Mouse (Mus musculus) adrenal gland, adult 2 months (tissue): ENCODE measurements around the gene Fnip2. TPM values are rescaled to one million over a fixed set of nuclear protein-coding genes. Genes with fewer than 3 reads are reported as not detected.

Source experiments
- DNase-seq: peaks from one replicate; pipeline ENCODE4 v3.0.0; 2021
- polyA plus RNA-seq: library from polyadenylated mRNA; depleted of rRNA; stranded (reverse); fragments of >200 nt; gene quantifications from 2 replicates; pipeline ENCODE4 v1.2.3, GENCODE M21; 2012
- total RNA-seq, 2 experiments: library from RNA; stranded (reverse); gene quantifications; 2 replicates each; pipeline ENCODE4 v1.2.3; 2021

Fnip2 gene
- total and polyA plus RNA-seq, 3 experiments: 1.9 to 8.5 (median 7.4) TPM

GRCm38 (mm10) chr3:79564875-79565606 is 2.6 kb downstream of the Fnip2 start:
- DNase-seq: no peak

GRCm38 (mm10) chr3:79563511-79563910 is 4.1 kb downstream of the Fnip2 start:
- no peak for DNase-seq

DNA sequence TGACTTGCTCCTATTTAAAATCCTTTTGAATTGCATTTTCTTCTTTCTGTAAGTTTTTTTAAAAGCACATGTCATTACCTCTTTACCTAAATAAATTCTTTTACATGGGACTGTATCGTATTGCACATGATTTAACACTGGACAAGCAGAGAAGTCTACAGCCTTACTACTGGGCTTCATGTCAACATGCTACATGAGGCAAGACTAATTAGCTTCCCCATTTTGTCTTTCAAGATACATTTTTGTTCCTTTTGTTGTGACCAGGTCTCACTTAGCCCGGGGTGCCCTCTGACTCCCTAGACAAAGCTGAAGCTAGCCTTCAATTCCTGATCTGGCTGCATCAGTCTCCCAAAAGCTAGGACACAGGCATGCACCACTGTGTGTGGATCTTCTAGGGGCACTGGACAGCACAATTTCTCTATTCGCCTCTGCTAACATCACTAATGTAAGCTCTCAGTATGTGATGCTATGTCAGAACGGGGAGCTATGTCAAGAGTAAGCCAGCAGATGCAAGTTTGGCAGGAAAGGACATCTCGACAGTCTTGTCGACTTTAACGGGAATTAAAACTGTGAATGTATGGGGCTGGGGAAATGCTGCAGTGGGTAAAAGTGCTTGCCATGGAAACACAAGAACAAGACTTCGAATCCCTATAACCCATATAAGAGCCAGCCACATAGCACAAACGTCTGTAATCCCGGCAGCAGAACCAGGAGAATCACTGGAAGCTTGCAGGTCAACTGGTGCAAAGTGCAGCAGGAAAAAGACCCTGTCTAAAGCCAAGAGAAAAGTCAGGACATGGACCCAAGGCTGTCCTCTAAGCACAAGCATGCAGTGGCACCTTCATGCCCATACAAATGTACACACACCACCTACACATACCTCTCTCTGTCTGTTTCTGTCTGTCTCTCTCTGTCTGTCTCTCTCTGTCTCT is 5.5 kb downstream of the Fnip2 start:
- no peak for DNase-seq

- DNase-seq: no peak
Measured at GRCm38 (mm10) chr3:79560555-79560954, 7.0 kb downstream of the Fnip2 start.

DNA sequence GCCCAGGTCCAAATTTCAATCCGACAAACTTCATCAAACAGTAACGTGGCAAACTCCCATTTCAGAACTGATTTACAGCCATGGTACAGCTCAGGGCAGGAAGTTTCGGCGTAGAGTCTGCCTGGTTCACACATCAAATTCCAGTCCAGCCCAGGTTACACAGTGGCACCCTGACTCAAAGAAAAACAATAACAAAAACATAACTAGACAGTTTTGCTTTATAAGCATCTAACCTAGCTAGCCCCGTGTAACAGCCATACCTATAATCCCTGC is 7.9 kb downstream of the Fnip2 start:
- DNase-seq: no peak

- peak; percentile 21 for DNase-seq
Measured at GRCm38 (mm10) chr3:79559021-79559772, 8.4 kb downstream of the Fnip2 start.

- no peak for DNase-seq
Measured at GRCm38 (mm10) chr3:79555061-79555460, 12.5 kb downstream of the Fnip2 start.

DNA sequence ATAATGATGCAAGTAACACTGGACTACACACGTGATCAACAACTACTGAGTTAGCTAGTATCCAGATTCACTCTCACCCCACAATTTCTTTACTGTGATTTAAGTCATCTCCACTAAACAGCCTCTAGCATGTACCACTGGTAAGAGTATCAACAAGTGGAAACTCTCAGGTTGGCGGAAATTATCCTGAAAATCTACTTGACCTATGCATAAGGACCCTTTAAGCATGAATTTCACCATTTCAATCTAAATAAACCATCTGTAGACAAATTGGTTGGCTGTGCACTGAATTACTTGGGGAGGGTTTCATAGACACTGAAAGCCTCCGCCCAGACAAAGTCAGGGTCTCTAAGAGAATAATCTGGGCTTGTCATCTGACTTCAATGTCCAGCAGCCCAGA is 13.8 kb downstream of the Fnip2 start:
- DNase-seq: no peak

DNA sequence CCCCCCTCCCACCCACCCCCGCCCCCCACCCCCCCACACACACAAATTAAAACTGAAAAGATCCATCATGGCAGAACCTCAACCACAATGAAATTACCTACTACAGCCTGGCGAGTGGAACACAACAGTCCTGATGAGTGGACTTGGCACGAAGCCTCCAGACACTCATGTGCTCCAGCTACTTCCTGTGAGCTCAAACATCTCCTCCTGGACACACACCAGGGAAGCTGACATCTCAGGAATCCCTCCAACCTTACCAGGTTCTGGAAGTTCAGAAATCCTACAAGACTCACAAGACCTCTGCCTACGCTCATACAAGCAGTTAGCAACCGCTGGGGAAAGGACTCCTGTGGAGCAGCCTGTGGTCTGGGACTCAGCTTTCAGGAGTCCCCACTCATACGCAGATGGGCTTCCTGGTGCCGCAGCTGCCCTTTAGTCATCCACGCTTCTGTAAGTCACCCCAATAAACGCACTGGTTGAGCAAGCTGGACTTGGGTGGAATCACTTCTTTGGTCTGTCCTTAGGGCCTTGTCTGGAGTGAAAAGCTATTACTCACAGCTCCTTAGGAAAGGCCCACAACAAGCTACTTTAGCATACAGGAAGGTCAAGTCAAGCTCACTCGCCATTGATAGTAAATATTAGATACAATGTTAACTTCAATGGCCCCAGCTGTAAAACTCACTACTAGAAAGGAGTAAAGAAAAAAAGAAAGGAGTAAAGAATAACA is 15.6 kb downstream of the Fnip2 start:
- no peak for DNase-seq

DNA sequence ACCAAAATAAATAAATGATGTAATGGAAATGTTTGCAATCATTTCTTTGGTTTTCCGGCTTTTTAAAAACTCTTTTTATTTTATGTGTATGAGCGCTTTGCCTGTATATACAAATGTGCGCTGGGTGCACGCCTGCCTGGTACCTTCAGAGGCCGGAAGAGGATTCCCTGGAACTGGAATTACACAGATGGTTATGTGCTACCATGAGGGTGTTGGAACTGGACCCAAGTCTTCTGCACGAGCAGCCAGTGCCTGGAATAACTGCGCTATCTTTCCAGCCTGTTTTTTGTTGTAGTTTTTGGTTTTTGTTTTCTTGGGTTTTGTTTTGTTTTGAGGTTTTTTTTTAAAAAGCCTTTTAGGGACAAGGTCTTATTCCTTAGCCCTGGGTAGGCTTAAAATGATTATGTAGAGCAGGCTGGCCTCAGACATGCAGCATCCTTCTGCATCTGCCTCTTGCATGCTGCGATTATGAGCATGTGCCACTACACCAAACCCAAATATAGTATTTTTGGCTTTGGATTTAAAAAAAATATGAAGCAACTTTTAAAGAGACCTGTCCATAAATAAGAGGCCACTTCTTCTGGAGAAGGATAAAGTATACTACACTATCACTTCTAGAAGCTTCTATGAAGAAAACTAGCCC is 17.7 kb downstream of the Fnip2 start:
- DNase-seq: no peak

GRCm38 (mm10) chr3:79548681-79549437 is 18.7 kb downstream of the Fnip2 start:
- DNase-seq: no peak

GRCm38 (mm10) chr3:79542585-79542984 is 25.0 kb downstream of the Fnip2 start:
- DNase-seq: no peak

DNA sequence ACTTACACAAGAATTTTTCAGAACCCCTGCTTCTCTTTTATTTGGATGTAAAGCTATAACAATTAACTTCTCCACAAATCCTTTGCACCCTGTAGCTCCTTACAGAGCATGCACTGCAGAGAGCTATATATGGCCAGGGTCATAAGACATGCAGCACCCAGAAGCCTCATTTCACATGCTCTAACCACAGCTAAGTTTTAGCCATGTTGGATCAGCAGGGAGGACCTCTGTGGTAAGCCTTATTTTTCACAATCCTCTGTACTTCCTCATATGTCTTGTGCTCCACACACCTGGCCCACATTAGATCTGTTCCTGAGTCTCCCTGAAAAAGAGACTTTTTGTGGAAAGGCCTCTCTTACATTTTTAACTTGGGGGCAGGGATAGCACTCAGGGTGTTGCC is 27.9 kb downstream of the Fnip2 start:
- no peak for DNase-seq

DNA sequence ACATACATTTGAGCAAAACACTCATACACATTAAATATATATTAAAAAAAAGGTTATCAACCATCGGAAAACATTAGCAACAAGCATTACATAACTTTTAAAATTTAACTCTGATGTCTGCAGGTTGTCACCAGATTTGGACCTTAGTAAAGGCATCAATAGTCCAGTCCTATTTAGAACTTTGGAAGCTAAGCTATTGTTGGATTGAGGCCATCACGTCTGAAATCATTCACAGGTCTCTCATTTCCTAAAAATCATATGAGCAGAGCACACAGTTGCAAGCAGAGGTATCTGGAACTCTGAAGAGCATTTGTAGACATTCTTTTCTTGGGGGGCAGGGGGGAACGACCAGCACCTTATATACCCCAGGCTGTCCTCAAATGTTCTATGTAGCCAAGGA is 28.5 kb downstream of the Fnip2 start:
- no peak for DNase-seq

GRCm38 (mm10) chr3:79538342-79538741 is 29.3 kb downstream of the Fnip2 start:
- no peak for DNase-seq

- DNase-seq: no peak
Measured at GRCm38 (mm10) chr3:79537626-79538203, 29.9 kb downstream of the Fnip2 start.

DNA sequence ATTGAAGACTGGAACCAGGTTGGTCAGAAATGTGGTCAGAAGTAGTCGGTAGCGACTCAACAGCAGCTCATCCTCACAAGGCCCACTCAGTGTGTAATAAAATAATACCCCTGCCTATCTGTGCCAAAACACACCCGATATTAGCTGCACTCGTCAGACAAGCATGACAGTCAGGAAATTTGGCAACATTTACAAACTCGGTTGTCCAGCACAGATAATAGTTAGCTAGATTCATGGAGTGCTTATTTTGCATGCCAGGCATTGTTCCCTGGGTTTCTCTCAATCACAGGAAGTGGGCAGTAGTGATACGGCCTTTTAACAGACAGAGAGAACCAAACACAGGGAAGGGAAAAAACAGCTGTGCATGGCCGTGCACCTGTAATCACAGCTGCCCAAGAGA is 30.6 kb downstream of the Fnip2 start:
- DNase-seq: no peak

DNA sequence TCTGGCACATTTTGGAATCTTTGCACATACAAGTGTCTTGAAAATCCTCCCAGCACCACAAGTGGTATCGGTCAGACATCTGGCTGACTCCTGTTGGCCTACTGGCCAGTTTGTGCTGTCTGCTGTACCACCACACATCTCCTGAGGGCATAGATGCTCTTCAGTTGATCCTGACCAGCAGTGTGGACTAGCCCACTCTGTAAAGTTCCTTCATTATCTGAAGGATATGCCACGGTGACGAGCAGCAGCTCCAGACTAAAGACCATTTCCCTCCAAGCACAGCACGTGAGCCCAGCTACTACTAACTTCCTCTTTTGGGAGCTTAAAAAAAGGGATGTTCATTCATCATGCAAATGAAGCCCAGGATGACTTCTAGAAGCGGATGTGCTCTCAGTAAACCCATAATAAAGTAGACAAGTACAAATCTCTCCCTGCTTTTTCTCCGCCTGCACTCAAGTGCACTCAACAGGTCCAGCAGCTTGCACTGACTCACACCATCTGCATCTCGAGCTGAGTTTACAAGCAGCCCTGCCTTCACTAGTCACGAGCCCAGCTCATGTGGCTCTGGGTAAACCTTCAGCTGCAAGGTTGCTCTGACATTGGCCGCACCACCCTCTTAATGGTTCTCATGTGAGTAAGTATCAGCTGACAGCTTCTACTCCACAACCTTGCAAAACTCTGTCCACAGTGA is 35.9 kb downstream of the Fnip2 start:
- peak; percentile 79 for DNase-seq

GRCm38 (mm10) chr3:79529499-79530096 is 38.0 kb downstream of the Fnip2 start:
- DNase-seq: no peak
